Mouse (Mus musculus): Measurements from ENCODE around the gene Gse1. TPM values are rescaled to one million over a fixed set of nuclear protein-coding genes. Genes with fewer than 3 reads are reported as not detected.

Gene Gse1
- total RNA-seq, 2 experiments from 2014 or later = 21.2 to 26.6 TPM

DNA sequence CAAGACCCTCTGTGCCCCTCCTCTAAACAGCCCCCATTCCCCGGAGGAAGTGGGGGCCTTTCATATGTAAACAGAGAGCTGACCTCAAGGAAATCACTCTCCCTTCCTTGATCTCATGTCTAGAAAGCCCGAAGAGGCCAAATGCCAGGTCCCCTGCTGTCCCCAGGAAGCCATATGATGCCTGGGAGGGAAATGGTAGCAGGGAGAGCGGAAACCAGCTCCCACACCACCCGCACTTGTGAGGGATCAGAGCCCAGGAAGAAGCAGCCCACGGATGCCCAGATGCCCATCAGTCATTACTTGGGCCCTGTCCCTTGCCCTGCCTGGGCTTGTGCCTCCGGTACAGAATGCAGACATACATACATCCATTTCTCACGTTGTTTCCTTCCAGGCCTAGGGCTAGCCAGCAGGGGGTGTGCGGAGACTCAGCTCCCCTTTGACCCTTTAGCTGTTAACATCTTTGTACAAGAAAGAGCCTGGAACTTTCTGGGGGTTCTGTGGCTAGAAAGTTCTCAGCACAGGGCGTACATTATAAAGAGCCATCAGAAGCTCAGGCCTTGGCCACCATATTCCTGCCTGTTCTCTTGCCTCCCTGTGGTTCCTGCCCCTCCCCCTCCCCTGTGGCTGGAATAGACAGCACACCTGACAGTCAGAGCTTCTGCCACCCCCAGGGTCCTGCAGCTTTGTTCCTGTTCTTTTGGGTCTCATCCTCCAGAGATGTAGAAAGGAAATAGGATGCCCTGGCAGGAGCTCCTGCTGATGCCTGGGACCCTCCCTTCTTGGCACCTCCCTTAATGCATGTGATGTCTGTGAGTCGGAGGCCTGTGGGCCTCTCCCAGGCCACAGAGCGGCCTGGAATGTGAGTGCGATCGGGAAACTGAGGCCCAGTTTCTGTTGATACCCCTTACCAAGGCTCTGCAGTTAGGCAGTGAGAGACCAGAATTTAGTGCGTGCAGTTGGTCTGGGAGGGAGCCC is 180.3 kb downstream of the Gse1 start:
- intact Hi-C loops (cut with DNase I) = no loop called here
- DNase-seq = no peak

DNA sequence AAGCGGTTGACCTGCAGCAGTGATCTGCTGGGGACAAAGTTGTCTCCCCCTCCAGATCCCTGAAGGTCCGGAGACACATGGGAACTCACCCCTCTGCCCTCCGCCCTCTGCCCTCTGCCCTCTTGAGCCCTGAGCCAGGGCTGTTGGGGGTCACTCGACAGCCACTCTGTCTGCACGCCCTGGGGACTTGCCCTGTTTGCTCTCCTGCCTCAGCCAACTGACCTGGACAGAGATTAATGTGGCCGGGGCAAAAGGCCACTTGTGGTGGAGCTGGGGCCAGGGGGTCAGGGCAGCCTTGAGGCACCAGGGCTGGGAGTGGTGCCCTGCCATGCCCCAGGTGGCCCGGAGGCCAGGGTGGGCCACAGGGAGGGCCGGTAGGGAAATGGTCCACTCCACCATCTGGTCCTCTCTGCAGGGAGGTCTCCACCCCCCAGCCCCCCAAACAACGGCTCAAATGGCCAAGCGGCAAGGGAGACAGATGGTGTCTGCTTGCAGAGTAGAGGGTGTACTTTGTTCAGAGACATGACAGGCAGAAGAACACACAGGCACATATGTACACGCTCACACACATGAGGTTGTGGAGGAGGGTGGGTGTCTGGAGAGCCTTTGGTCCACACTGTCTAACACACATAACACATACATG is 181.2 kb downstream of the Gse1 start:
- intact Hi-C loops (cut with DNase I) = no loop called here

GRCm38 (mm10) chr8:120411059-120411458 is 182.8 kb downstream of the Gse1 start:
- no peak for DNase-seq
- intact Hi-C loops (cut with DNase I) = no loop called here

More for the DNA sequence above, 181.2 kb downstream of the Gse1 start:
- no peak for DNase-seq

- intact Hi-C loops (cut with DNase I) = no loop called here
- no peak for DNase-seq
Observed at GRCm38 (mm10) chr8:120411862-120412261, 183.6 kb downstream of the Gse1 start.

DNA sequence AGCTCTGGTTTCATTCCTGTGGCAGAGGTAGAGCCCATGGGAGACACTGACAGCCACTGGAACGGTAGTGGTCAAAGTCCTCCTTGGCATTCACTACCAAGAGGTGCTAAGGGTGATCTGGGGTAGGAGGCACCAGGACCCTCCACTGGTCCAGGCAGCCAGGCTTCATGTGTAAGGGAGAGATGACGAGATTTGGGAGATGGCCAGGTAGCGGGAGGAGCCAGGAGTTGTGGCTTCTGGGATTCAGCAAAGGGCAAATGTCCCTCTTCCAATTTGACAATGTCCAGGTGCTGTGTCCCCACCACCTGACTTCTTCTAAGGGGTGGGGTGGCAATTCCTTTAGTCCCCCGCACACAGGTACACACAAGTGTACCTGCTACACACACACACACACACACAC is 184.1 kb downstream of the Gse1 start:
- no peak for DNase-seq
- intact Hi-C loops (cut with DNase I) = no loop called here

DNA sequence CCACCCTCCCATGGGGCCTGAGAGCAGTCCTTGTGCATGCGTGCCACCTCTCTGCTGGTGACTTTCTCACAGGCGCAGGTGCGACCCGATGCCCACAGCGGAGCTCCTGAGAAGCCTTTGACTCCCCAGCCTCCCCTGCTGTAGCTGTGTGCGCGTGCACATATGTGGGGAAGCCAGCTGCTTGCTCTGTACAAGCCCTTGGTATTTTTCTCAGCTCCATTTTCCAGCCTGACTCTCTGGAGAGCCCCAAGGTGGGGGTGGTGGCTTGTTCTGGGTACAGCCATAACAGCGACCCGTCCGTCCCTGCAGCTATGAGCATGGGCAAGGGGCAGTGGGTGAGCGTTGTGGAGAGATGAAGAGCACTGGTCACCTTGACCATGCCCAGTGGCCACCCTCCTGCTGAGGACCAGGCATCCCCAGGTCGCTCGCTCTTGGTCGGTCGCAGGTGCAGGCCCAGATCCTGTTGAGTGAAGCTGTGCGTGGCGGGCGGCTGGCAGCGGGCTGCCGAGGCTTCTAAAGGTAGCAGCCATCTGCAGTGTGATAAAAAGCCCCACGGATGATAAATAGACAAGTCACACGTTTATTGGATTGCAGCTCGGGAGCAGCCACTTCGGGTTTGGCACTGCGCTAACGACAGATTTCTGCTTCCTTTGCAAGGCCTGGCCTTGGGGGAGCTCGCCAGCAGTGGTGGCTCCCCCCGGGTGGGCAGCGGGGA is 184.8 kb downstream of the Gse1 start:
- intact Hi-C loops (cut with DNase I) = no loop called here
- DNase-seq = no peak

DNA sequence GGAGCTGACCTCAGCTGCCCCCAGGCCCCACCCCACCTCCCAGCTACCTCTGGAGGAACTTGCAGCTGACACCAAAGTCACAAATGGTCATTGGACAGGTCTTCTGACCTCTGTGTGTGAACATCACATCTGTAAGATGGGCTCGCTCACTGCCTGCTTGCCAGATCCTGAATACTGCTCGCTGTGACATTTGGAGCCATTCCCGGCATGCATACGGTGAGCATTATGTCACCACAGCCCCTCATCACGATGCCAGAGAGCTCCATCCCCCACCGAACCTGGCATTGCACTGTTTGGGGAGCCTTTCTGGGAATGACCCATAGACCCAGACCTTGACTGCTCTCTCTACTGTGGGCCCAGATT is 185.4 kb downstream of the Gse1 start:
- intact Hi-C loops (cut with DNase I) = no loop called here
- no peak for DNase-seq

DNA sequence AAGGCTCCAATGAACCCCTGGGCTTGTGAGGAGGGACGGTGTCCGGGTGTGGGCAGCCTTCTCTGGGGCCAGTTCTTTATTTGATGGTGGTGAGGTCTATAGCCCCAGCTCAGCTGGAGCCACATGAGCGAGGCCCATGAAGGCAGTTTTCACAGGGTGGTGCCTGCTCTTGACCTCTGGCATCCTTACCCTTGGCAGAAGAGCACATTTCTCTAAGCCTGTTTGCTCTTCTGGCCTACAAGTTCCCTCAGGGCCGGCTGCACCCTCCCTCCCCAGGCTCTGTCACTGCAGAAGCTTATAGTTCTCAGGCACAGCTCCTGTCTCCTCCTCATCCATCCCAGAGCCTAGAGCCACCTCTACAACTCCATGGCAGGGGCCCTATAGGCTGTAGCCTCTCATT is 186.0 kb downstream of the Gse1 start:
- intact Hi-C loops (cut with DNase I) = no loop called here
- no peak for DNase-seq

- intact Hi-C loops (cut with DNase I) = loop anchor here (5.0 kb wide), 1 partner anchor 72 kb away; no protein-coding TSS in a partner anchor
- DNase-seq = no peak
Observed at GRCm38 (mm10) chr8:120415474-120415873, 187.2 kb downstream of the Gse1 start.

DNA sequence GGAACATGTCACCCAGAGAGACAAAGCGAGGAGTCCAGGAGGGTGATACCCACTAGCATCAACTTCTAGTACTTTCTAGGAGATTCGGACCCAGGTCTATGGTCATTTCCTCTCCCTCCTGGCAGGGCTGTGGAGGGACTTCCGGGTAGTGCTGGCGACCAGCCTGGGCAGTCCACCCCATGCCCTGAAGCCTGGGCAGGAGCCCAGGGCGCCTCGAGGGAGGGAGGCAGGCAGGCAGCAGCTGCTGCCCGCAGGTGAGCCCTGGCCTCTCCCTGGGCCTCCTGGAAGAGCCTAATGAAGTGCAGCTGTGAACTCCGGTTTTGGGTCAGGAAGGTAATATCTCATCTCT is 187.9 kb downstream of the Gse1 start:
- intact Hi-C loops (cut with DNase I) = loop anchor here (2.0 to 5.0 kb wide), 3 partner anchors 33 to 119 kb away; no protein-coding TSS in a partner anchor
- DNase-seq = no peak

DNA sequence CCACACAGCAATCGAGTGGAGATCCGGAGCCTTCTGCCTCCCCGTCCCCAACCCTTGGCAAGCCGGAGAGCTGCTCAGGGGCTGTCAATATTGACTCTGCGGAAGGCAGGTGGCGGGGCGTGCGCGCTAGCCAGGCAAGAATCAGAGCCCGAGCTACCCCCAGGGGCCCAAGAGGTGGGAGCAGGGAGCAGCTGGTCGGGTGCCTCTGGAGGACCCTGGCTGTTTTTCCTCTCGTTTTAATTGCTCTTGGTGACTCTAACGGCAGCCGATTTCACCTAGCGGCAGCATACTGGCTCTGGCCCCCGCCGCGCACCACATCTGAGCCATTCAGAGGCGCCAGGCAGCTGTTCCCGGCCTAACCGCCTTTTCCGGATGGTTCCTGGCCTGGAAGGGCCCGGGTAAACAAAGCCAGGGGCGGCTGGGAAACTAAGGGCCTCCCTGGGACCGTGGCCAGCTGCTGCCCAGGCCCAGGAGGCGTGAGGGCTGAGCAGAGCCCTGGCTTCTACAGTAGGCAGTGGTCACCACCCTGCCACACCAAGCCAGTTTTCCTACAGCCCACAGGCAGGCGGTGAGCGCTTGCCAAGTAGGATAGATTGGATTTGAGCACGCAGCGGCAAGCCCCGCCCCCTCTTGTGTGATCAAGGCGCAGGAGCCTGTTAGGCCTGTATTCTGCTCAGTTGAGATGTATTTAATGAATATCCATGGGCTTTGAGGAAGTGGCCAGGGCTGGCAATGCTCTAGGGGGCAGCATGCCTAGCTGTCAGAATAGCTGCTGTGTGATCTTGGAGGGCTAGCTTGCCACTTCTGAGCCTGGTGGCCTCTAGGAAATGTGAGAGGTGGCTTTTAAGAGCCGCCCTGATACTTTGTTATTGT is 188.5 kb downstream of the Gse1 start:
- intact Hi-C loops (cut with DNase I) = loop anchor here (2.0 to 5.0 kb wide), 3 partner anchors 34 to 118 kb away; no protein-coding TSS in a partner anchor
- peak; percentile 74 to 82 for DNase-seq

- intact Hi-C loops (cut with DNase I) = loop anchor here (5.0 kb wide), 1 partner anchor 69 kb away; no protein-coding TSS in a partner anchor
Observed at GRCm38 (mm10) chr8:120418188-120418587, 189.9 kb downstream of the Gse1 start.

GRCm38 (mm10) chr8:120419675-120420074 is 191.4 kb downstream of the Gse1 start:
- DNase-seq = no peak

More at GRCm38 (mm10) chr8:120418188-120418587, 189.9 kb downstream of the Gse1 start:
- DNase-seq = no peak

DNA sequence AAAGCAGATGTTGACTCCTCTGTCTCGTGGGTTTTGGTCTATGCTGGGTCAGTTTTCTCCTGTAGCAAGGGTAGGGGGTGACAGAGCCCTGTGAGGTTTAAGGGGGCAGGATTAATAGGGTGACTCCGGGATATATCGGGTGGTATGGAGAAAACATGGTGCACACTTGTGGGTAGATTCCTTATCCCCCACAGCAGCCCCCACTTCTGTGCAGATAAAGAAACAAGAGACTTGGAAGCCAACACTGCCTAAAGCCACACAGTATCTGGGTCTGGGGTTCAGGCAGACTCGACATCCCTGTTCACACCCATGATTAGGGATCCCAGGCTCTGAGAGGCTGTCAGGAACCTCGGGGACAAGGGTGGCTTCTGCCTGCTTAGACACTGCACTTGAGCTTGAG is 192.0 kb downstream of the Gse1 start:
- DNase-seq = no peak
- intact Hi-C loops (cut with DNase I) = no loop called here

More at GRCm38 (mm10) chr8:120419675-120420074, 191.4 kb downstream of the Gse1 start:
- intact Hi-C loops (cut with DNase I) = loop anchor here (5.0 kb wide), 1 partner anchor 68 kb away; no protein-coding TSS in a partner anchor

DNA sequence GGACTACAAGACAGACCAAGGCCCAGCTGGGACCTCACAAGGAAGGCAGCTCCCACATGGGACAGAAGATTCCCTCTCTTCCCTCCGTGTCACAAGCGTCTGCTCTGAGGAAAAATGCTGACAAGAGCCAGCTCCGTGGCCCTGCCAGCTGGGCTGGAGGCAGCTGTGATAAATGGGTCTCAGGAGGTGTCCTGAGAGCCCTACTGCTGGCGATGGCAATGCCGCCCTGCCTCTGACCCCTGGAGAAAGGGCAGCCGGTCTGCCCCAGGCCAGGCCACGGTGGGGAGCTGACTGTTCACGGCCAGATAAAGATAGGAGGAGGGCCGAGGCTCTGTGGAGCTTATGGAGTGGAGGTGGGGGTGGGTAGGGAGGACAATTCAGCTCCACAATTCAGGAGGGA is 193.4 kb downstream of the Gse1 start:
- DNase-seq = peak; percentile 27 to 31
- intact Hi-C loops (cut with DNase I) = no loop called here

DNA sequence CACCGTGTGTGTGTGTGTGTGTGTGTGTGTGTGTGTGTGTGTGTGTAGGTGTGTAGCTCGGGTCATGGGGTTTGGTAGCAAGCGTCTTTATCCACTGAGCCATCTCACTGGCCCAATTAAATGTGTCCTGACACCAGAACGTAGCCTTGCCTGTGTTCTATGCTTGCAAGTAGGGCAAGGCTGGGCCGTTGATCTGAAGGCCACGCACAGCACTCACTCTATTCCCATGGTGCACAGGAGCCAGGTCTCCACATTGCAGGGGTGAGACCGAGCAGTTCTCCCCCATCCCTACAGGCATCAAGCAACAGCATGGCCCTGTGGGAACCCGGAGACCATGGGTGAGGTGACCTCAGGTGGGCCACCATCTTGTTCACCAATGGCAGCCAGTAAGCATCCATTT is 194.0 kb downstream of the Gse1 start:
- intact Hi-C loops (cut with DNase I) = no loop called here
- no peak for DNase-seq

- DNase-seq = no peak
- intact Hi-C loops (cut with DNase I) = no loop called here
Observed at GRCm38 (mm10) chr8:120423576-120423975, 195.3 kb downstream of the Gse1 start.

DNA sequence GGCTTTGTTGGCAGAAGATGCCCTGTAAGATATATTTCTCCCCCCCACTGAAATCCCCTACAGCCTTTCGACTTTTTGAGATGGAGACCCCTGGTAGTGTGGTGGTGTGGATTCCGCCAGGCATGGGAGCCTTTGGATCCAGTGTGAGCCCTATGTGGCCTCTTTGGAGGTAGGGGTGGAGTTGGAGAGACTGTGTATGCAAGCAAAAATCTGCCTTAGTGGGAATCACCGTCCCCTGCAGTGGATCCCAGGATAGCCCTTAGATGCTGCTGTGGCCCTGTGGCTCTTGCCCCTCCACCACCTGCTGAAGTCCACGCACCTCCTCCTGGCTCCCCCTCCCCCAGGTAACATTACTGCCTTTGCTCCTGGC is 196.6 kb downstream of the Gse1 start:
- no peak for DNase-seq
- intact Hi-C loops (cut with DNase I) = no loop called here

GRCm38 (mm10) chr8:120425199-120425941 is 197.1 kb downstream of the Gse1 start:
- no peak for DNase-seq
- intact Hi-C loops (cut with DNase I) = no loop called here
